Mouse (Mus musculus) neutrophil, adult 5-6 weeks (primary cell): ENCODE measurements around the gene Tcirg1. TPM values are rescaled to one million over a fixed set of nuclear protein-coding genes. Genes with fewer than 3 reads are reported as not detected.

ENCODE experiments used
- total RNA-seq: library from RNA; stranded (forward); fragments of 200-1000 nt; gene quantifications from 2 replicates; pipeline ENCODE4 v1.2.3, GENCODE M21; 2017

The Tcirg1 gene
- total RNA-seq, 1 experiment from 2014 or later: 158 TPM

Other genes starting within 250 kb of the Tcirg1 start
- 0.93 and 0.98 TPM in 2 replicates for gene Lrp5, start 220.6 kb downstream of the Tcirg1 start, total RNA-seq
- gene 1810055G02Rik, start 198.8 kb downstream of the Tcirg1 start, total RNA-seq: 3.1 and 5.1 TPM in 2 replicates
- gene Kmt5b, start 139.7 kb downstream of the Tcirg1 start, total RNA-seq: 159 and 166 TPM in 2 replicates
- gene Chka, start 55.4 kb downstream of the Tcirg1 start, total RNA-seq: 16.6 and 26.0 TPM in 2 replicates
- 34.7 and 40.1 TPM in 2 replicates for gene Ndufs8, start 5.6 kb upstream of the Tcirg1 start, total RNA-seq
- 78.5 and 85.2 TPM in 2 replicates for gene Aldh3b1, start 22.7 kb upstream of the Tcirg1 start, total RNA-seq
- gene Unc93b1, start 28.1 kb upstream of the Tcirg1 start, total RNA-seq: 628 and 632 TPM in 2 replicates
- not detected in 2 replicates for gene Aldh3b3, start 51.5 kb upstream of the Tcirg1 start, total RNA-seq
- gene Aldh3b2, start 65.2 kb upstream of the Tcirg1 start, total RNA-seq: 0.25 TPM in 1 of 2 replicates, not detected in the other
- not detected in 2 replicates for gene Acy3, start 79.4 kb upstream of the Tcirg1 start, total RNA-seq
- gene Tbx10, start 85.6 kb upstream of the Tcirg1 start, total RNA-seq: not detected in 2 replicates
- 7.0 and 15.5 TPM in 2 replicates for gene Nudt8, start 93.4 kb upstream of the Tcirg1 start, total RNA-seq
- 6.2 and 7.5 TPM in 2 replicates for gene Gm49405, start 93.5 kb upstream of the Tcirg1 start, total RNA-seq
- 4.0 and 7.2 TPM in 2 replicates for gene Doc2g, start 96.2 kb upstream of the Tcirg1 start, total RNA-seq
- 63.9 and 64.6 TPM in 2 replicates for gene Ndufv1, start 105.7 kb upstream of the Tcirg1 start, total RNA-seq
- gene Gstp1, start 130.9 kb upstream of the Tcirg1 start, total RNA-seq: 53.2 and 68.1 TPM in 2 replicates
- 1.4 TPM in 1 of 2 replicates, not detected in the other for gene Gstp2, start 138.9 kb upstream of the Tcirg1 start, total RNA-seq
- 22.6 and 23.6 TPM in 2 replicates for gene Gstp3, start 152.4 kb upstream of the Tcirg1 start, total RNA-seq
- gene Cabp2, start 174.4 kb upstream of the Tcirg1 start, total RNA-seq: not detected in 2 replicates
- gene Cdk2ap2, start 190.0 kb upstream of the Tcirg1 start, total RNA-seq: 202 and 205 TPM in 2 replicates
- 115 and 132 TPM in 2 replicates for gene Pitpnm1, start 192.9 kb upstream of the Tcirg1 start, total RNA-seq
- gene Aip, start 218.7 kb upstream of the Tcirg1 start, total RNA-seq: 53.9 and 61.6 TPM in 2 replicates
- 0.12 and 0.23 TPM in 2 replicates for gene Gpr152, start 232.7 kb upstream of the Tcirg1 start, total RNA-seq
- gene Cabp4, start 236.9 kb upstream of the Tcirg1 start, total RNA-seq: 0.25 and 0.93 TPM in 2 replicates
- 134 and 152 TPM in 2 replicates for gene Coro1b, start 241.5 kb upstream of the Tcirg1 start, total RNA-seq
- 227 and 252 TPM in 2 replicates for gene Ptprcap, start 246.5 kb upstream of the Tcirg1 start, total RNA-seq